Mouse (Mus musculus) thymus, adult 2 months (tissue): ENCODE measurements at regions not wholly inside any gene's neighbourhood (a gene's known extent, or its start where the extent isn't known, plus 50 kb on each side); places are given as distances from the start of the nearest gene placed in this dataset.

Source experiments
- DNase-seq: peaks from one replicate; pipeline ENCODE4 v3.0.0; 2021
- H3K27ac ChIP-seq: fragments of 200-500 bp; 2 replicates; pipeline ENCODE4 v1.5.1; 2012; ENCODE audit warnings: low read length, control low read depth; ENCODE audit not compliant: control insufficient read depth, insufficient read depth
- H3K27me3 ChIP-seq: fragments of 200-500 bp; 2 replicates; pipeline ENCODE4 v1.6.1; 2012; ENCODE audit warnings: mild to moderate bottlenecking, low read length, moderate library complexity, mixed read lengths; ENCODE audit not compliant: control insufficient read depth, insufficient read depth
- H3K36me3 ChIP-seq: fragments of 200-500 bp; 2 replicates; pipeline ENCODE4 v1.6.1; 2012; ENCODE audit warnings: mild to moderate bottlenecking, low read length, moderate library complexity; ENCODE audit not compliant: control insufficient read depth, insufficient read depth
- H3K4me1 ChIP-seq: fragments of 200-500 bp; replicated peaks from 2 replicates; pipeline ENCODE4 v1.6.1; 2012; ENCODE audit warnings: low read length; ENCODE audit not compliant: control insufficient read depth, insufficient read depth
- H3K4me3 ChIP-seq: fragments of 200-500 bp; 2 replicates; pipeline ENCODE4 v1.5.1; 2012; ENCODE audit warnings: mild to moderate bottlenecking, low read length, control low read depth, moderate library complexity; ENCODE audit not compliant: control insufficient read depth, insufficient read depth
- CTCF ChIP-seq: fragments of 200-500 bp; IDR thresholded peaks from 2 replicates; pipeline ENCODE4 v1.5.1; 2012; ENCODE audit warnings: mild to moderate bottlenecking, control low read depth, low read length, moderate library complexity, borderline replicate concordance; ENCODE audit not compliant: control insufficient read depth, poor library complexity, insufficient read depth; ENCODE audit errors: extremely low read depth
- POLR2A ChIP-seq: fragments of 200-500 bp; IDR thresholded peaks from 2 replicates; pipeline ENCODE4 v1.6.1; 2012; ENCODE audit warnings: mild to moderate bottlenecking, low read length, control low read depth, moderate library complexity; ENCODE audit not compliant: control insufficient read depth, poor library complexity, insufficient read depth; ENCODE audit errors: extremely low read depth
- WGBS: fragments of 180-500 bp; shearing (Covaris S2); methylation state at CpG from one replicate; pipeline ENCODE4 v1.1.7; 2018; 5-methylcytosine and 5-hydroxymethylcytosine counted together

DNA sequence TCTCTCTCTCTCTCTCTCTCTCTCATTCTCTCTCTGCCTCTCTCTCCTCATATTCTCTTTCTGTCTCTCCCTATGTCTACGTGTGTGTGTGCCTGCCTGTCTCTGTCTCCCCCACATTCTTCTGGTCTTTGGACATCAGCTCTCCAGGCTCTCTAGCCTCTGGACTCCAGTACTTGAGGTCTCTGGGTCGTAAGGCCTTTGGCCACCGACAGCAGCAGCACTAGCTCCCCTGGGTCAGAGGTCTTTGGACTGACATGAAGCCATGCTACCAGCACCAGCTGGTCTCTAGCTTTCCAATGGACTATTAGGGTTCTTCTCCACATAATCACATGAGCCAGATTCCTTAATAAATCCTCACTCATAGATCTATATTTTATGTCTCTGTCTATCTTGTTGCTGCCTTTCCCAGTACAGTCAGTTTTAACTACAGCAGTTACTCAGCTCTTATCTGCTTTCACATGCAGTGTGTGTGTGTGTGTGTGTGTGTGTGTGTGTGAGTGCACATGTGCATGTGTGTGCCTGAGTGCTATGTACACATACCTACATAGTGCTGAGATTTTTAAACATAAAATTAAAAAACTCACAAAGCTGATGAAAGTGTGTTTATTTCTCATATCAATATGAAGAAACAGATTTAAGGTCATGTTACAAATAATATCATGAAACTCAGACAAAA is 81.7 kb upstream of the Cpeb2 start:
- no peaks in the 10 kb centered on the region for H3K27me3 ChIP-seq
- no peak for DNase-seq
- WGBS, result 84% methylated on average over 3 of the region's 3 CpGs
- H3K4me3 ChIP-seq, result no peak overlapping the region
- no peaks in the 10 kb centered on the region for H3K36me3 ChIP-seq
- TF ChIP-seq POLR2A (no peak), CTCF (no peak)
- no peaks in the 10 kb centered on the region for H3K4me1 ChIP-seq
- no peak overlapping the region for H3K27ac ChIP-seq

DNA sequence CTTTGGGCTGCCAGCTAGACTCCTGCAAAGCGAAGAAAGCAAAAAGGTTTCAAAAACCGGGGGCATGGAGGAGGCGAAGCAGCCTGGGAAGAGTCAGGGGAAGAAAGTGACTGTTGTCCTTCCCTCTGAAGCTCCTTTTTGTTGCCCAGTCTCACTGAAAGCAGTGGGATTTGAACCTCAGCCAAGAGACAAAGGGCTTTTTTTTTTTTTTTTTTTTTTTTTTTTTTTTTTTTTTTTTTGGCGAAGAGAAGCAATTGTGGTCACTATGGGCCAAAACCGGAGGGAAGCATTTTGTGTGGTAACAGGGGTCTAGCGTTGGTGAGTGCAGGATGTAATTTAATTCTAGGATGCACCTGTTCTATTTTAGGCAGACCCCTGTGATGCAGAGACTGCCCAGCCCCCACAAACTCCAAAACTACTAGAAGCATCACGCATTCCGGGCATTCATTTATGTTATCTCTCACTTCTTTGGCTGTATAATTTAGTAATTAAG is 80.8 kb upstream of the Cpeb2 start:
- no peaks in the 10 kb centered on the region for H3K4me1 ChIP-seq
- DNase-seq, result no peak
- no peaks in the 10 kb centered on the region for H3K27me3 ChIP-seq
- TF ChIP-seq CTCF, result no peak
- no peak for TF ChIP-seq POLR2A
- no peak overlapping the region for H3K27ac ChIP-seq
- 35% methylated on average over 8 of the region's 8 CpGs for WGBS
- no peak overlapping the region for H3K4me3 ChIP-seq
- no peaks in the 10 kb centered on the region for H3K36me3 ChIP-seq

DNA sequence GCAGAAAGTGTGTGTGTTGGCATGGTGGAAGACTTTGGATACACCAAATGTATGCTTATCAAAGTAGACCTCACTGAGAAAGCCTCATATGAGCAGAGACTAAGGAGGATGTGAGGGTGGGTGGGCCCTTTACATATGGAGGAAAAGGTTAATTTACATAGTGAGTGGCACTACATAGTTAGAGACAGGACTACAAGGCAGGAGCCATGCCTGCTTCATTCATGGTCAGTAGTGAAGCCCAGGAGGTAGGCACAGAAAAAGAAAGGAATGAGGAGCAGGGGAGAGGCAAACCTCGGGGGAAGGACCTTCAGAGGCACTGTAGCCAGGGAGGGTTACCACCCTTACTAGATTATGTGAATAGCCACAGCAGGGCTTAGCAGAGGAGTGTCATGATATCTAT is 80.1 kb upstream of the Cpeb2 start:
- Histone ChIP-seq H3K27ac (no peak overlapping the region), H3K27me3 (no peaks in the 10 kb centered on the region), H3K4me1 (no peaks in the 10 kb centered on the region), H3K4me3 (no peak overlapping the region), H3K36me3 (no peaks in the 10 kb centered on the region)
- no peak for DNase-seq
- WGBS, result 81% methylated on average over 1 of the region's 1 CpGs
- TF ChIP-seq CTCF, result no peak
- no peak for TF ChIP-seq POLR2A

DNA sequence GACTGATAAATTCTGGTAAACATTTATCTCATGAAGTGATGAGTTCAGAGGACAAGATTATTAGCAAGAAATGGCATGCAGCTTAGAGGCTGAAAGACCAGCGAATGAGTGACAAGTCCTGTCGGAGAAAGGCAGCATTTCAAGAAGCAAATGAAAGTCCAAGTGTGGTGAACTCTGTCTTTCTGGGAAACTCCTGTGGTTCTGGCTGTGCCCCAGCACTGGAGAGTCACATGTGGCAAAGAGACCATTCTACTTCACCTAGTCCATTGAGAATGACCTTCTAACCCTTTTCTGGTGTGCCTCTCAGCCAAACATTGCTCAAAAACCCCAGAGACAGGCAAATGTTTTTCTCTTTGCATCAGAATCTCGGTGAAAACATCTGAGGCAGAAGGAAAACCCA is 76.2 kb upstream of the Cpeb2 start:
- H3K4me1 ChIP-seq, result no peaks in the 10 kb centered on the region
- H3K27me3 ChIP-seq, result no peaks in the 10 kb centered on the region
- TF ChIP-seq POLR2A, result no peak
- no peak for TF ChIP-seq CTCF
- H3K36me3 ChIP-seq, result no peaks in the 10 kb centered on the region
- 88% methylated on average over 3 of the region's 3 CpGs for WGBS
- no peak overlapping the region for H3K4me3 ChIP-seq
- DNase-seq, result no peak
- no peak overlapping the region for H3K27ac ChIP-seq

DNA sequence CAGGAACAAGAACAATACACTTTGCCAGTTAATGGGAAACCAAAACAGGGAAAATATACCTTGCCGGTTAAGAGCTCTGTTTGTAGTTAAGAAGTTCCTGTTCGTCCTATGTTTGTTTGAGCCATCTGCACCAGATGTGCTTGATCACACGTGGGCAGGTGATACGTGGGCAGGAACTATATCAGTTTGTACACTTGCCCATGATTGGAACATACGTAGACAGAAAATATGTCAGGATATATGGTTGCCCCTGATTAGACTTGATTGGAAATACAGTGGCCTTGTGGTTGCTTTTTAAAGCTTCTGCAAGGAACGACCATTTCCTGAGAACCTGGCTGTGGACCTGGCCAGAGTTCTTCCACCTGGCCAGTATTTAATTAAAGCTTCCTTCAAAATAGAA is 72.8 kb upstream of the Cpeb2 start:
- H3K27ac ChIP-seq, result no peak overlapping the region
- H3K36me3 ChIP-seq, result no peaks in the 10 kb centered on the region
- no peak for TF ChIP-seq CTCF
- TF ChIP-seq POLR2A, result no peak
- H3K4me1 ChIP-seq, result no peaks in the 10 kb centered on the region
- H3K27me3 ChIP-seq, result no peaks in the 10 kb centered on the region
- 35% methylated on average over 6 of the region's 6 CpGs for WGBS
- H3K4me3 ChIP-seq, result no peak overlapping the region
- DNase-seq, result no peak

DNA sequence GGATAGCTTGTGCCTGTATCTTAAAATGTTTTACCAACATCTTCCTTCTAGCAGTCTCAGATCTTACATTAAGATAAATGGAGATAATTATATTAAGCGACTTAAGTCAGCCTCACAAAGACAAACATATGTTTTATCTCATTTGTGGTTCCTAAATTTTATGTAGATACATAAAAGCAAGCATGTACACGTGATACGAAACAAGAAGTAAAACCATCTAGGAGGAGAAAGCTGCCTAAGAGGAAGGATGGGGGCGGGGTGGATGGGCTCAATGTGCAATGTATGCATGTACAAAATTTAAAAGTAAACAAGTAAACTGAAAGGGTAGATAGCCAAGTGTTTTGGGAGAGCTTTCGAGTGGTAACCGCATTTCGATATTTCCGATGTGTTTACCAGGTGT is 51.5 kb upstream of the Cpeb2 start:
- TF ChIP-seq CTCF, result no peak
- TF ChIP-seq POLR2A, result no peak
- DNase-seq, result no peak
- H3K27ac ChIP-seq, result no peak overlapping the region
- H3K4me3 ChIP-seq, result no peak overlapping the region
- H3K4me1 ChIP-seq, result no peaks in the 10 kb centered on the region
- no peaks in the 10 kb centered on the region for H3K27me3 ChIP-seq
- 74% methylated on average over 8 of the region's 8 CpGs for WGBS
- H3K36me3 ChIP-seq, result no peaks in the 10 kb centered on the region
